Mouse (Mus musculus) lung, embryonic 16.5 days (tissue): Measurements from ENCODE around the gene Neurl4. TPM values are rescaled to one million over a fixed set of nuclear protein-coding genes. Genes with fewer than 3 reads are reported as not detected.
"Not testable (repeated sequence)": the region's sequence is repeated elsewhere in the genome, so short reads cannot be mapped to it uniquely, and the experiment has no call there.

ENCODE experiments used
- ATAC-seq: fragments of 200-750 bp; cut with Nextera tagmentation; 2 replicates; pipeline ENCODE4 v1.8.0; 2017; ENCODE audit warnings: low read depth, mild to moderate bottlenecking, moderate library complexity
- H3K27ac ChIP-seq: fragments of 300-500 bp; sonication (generic); 2 replicates; pipeline ENCODE4 v1.5.1; 2014; ENCODE audit warnings: mild to moderate bottlenecking, control low read depth, low read length
- H3K27me3 ChIP-seq: fragments of 300-500 bp; sonication (generic); 2 replicates; pipeline ENCODE4 v1.6.1; 2014; ENCODE audit warnings: low read depth, low read length, mixed read lengths; ENCODE audit not compliant: control insufficient read depth, insufficient read depth
- H3K36me3 ChIP-seq: fragments of 300-500 bp; sonication (generic); 2 replicates; pipeline ENCODE4 v1.6.1; 2014; ENCODE audit warnings: low read length; ENCODE audit not compliant: control insufficient read depth, insufficient read depth
- H3K4me1 ChIP-seq: fragments of 300-500 bp; sonication (generic); replicated peaks from 2 replicates; pipeline ENCODE4 v1.6.1; 2014; ENCODE audit warnings: low read length, mixed read lengths; ENCODE audit not compliant: control insufficient read depth, insufficient read depth
- H3K4me2 ChIP-seq: fragments of 300-500 bp; sonication (generic); 2 replicates; pipeline ENCODE4 v1.6.1; 2014; ENCODE audit warnings: low read depth, low read length, control low read depth
- H3K4me3 ChIP-seq: fragments of 300-500 bp; sonication (generic); 2 replicates; pipeline ENCODE4 v1.5.1; 2014; ENCODE audit warnings: mild to moderate bottlenecking, low read length, control low read depth
- H3K9ac ChIP-seq: fragments of 300-500 bp; sonication (generic); 2 replicates; pipeline ENCODE4 v1.6.1; 2014; ENCODE audit warnings: low read length, control low read depth
- H3K9me3 ChIP-seq: fragments of 300-500 bp; sonication (generic); 2 replicates; pipeline ENCODE4 v1.6.1; 2016; ENCODE audit warnings: low read length; ENCODE audit not compliant: control insufficient read depth
- WGBS: fragments of 180-500 bp; shearing (Covaris S2); extraction: QIAGEN DNeasy Blood & Tissue Kit; methylation state at CpG from one replicate; pipeline ENCODE4 v1.1.7; 2014; 5-methylcytosine and 5-hydroxymethylcytosine counted together
- microRNA-seq: library from miRNA; unstranded; fragments of <30 nt; microRNA quantifications from one replicate; pipeline ENCODE4, GENCODE M21; 2016
- polyA plus RNA-seq: library from polyadenylated mRNA; unstranded; fragments of >200 nt; fragmentation: Nextera tagmentation; extraction: Ambion mirVana; gene quantifications from 2 replicates; pipeline ENCODE4 v1.2.1, GENCODE M21; 2015

Gene Neurl4
- polyA plus RNA-seq, 1 experiment from 2014 or later: 5.7 TPM

DNA sequence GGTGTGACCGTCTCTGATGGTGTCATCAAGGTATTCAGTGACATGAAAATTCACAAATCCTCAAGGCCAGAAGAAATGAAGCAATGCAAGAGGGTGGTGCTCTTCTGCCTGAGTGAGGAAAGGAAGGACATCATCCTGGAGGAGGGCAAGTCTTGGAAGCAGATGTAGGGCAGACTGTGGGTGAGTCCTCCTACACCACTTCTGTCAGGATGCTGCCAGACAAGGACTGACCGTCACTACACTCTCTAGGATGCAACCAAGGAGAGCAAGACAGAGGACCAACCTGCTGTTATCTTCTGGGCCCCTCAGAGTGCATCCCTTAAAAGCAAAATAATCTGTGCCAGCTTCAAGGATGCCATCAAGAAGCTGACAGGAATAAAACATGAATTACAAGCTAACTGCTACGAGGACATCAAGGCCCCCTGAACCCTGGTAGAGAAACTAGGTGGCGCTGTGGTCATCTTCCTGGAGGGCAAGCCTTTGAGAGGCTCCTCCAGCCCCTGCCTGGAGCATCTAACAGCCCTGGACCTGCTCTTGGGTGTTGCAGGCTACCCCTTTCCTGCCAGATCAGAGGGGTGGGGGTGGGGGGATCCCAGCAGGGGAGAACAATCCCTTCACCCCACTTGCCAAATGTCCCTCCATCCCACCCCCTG is 50.1 kb downstream of the Neurl4 start:
- no peak overlapping the region for H3K27ac ChIP-seq
- H3K4me2 ChIP-seq: no peak overlapping the region
- H3K36me3 ChIP-seq: no peaks in the 10 kb centered on the region
- 39% methylated on average over 4 of the region's 4 CpGs for WGBS
- ATAC-seq: no peak
- H3K9ac ChIP-seq: no peak overlapping the region
- H3K4me1 ChIP-seq: peaks cover 19% of the 10 kb centered on the region
- no peaks in the 10 kb centered on the region for H3K27me3 ChIP-seq
- H3K4me3 ChIP-seq: no peak overlapping the region
- H3K9me3 ChIP-seq: no peaks in the 10 kb centered on the region

DNA sequence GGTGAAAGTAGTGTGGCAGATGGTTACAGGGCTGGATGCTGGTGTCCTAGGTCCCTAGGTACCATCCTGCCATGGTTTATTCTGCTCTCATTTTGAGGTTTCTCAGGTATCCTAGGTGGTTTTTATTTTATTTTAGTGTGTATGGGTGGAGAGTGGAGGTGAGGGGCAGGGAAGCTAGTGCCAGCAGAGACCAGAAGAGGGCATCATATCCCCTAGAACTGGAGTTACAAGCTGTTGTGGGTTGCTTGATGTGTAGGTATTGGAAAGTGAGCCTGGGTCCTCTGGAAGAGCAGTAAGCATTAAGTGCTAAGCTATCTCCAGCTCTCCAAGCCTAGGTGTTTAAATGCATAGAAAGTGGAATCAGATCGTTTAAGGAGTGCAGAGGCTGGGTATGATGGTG is 51.4 kb downstream of the Neurl4 start:
- H3K27ac ChIP-seq: no peak overlapping the region
- peaks cover 16% of the 10 kb centered on the region for H3K4me1 ChIP-seq
- no peaks in the 10 kb centered on the region for H3K27me3 ChIP-seq
- ATAC-seq: no peak
- H3K36me3 ChIP-seq: no peaks in the 10 kb centered on the region
- no peak overlapping the region for H3K4me2 ChIP-seq
- no peak overlapping the region for H3K9ac ChIP-seq
- no peak overlapping the region for H3K4me3 ChIP-seq
- WGBS: 36% methylated on average over 1 of the region's 1 CpGs
- H3K9me3 ChIP-seq: no peaks in the 10 kb centered on the region

DNA sequence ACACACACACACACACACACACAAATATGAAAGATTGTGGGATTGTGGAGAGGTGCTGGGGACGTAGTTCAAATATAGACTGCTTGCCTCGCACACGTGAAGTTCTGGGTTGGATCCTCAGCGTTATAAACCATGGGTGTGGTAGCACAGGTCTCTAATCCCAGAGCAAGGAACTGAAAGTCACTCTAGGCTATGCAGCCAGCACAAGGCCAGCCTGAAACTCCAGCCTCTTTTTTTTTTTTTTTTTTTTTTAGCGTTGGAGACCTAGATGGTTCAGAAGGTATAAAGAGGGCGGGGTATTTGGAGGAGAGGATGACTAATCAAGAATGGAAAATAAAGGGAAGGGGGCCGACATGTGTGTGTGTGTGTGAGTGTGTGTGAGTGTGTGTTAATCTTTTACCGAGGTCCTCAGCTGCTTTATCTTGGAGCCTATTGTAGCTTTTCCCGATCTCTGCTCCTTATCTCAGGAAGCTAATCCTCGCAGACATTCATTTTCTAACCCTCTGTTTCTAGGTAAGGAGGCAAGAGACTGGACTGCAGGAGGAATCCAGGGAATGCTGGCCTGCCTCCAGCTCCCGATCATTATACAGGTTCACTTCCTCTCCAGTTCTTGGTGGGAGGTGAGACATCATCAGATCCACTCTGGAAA is 52.5 kb downstream of the Neurl4 start:
- WGBS: 31% methylated on average over 11 of the region's 11 CpGs
- H3K4me3 ChIP-seq: no peak overlapping the region
- no peaks in the 10 kb centered on the region for H3K27me3 ChIP-seq
- H3K4me2 ChIP-seq: no peak overlapping the region
- ATAC-seq: no peak
- no peaks in the 10 kb centered on the region for H3K36me3 ChIP-seq
- no peak overlapping the region for H3K27ac ChIP-seq
- H3K9me3 ChIP-seq: no peaks in the 10 kb centered on the region
- H3K9ac ChIP-seq: 0 out of 2 replicates have a peak overlapping the region, but pooled peaks have one; percentile 8
- H3K4me1 ChIP-seq: peaks cover 6% of the 10 kb centered on the region

DNA sequence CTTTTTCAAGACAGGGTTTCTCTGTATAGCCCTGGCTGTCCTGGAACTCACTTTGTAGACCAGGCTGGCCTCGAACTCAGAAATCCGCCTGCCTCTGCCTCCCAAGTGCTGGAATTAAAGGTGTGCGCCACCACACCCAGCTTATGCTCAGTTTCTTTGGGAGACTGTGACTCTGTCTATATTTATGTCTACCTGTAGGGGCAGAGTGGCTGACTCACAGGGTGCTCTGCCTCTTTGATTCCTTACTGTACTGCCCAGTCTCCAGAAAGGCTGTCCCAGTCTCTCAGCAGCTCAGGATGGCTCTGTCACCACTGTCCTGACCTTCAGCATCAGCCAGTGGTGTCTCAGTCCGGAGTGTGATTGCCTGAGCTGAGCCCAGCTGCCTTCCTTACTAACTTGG is 54.7 kb downstream of the Neurl4 start:
- ATAC-seq, H3K27me3 ChIP-seq, H3K36me3 ChIP-seq, H3K9me3 ChIP-seq, H3K4me2 ChIP-seq, H3K27ac ChIP-seq, H3K4me1 ChIP-seq, H3K9ac ChIP-seq, H3K4me3 ChIP-seq: not testable (repeated sequence)
- 68% methylated on average over 4 of the region's 4 CpGs for WGBS

DNA sequence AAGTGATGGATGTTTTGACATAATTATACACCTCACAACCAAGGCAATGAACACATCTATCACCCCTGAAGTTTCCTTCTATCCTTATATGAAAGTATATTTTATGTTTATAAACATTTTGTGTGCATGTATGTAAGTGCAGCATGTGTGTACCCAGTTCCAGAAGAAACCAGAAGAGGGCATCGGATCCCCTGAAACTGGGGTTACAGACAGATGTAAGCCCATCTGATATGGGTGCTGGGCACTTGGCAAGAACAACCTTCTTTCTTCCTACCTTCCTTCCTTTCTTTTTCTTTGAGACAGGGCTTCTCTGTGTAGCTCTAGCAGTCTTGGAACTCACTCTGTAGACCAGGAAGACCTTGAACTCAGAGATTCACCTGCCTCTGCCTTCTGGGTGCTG is 55.3 kb downstream of the Neurl4 start:
- Histone ChIP-seq H3K27me3 (no peaks in the 10 kb centered on the region), H3K4me3 (no peak overlapping the region), H3K9me3 (no peaks in the 10 kb centered on the region), H3K4me1 (no peaks in the 10 kb centered on the region), H3K36me3 (no peaks in the 10 kb centered on the region), H3K4me2 (no peak overlapping the region), H3K9ac (no peak overlapping the region), H3K27ac (no peak overlapping the region)
- ATAC-seq: no peak
- 76% methylated on average over 1 of the region's 1 CpGs for WGBS

DNA sequence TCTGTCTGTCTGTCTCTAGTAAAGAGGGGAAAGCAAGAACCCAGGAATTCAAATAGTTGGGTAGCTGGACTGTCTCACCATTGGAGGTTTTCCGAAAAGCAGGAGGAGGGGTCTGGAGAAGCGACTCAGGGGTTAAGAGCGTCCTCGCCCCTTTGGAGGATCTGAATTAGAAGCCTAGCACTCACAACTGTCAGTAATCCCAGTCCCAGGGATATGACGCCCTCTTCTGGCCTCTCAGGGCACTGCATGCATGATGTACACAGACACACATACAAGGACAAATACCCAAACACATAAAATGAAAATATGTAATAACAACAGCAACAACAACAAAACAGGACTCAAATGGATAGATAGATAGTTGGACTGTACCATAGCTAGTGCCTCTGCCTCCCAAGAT is 59.7 kb downstream of the Neurl4 start:
- 40% methylated on average over 5 of the region's 5 CpGs for WGBS
- Histone ChIP-seq H3K36me3 (no peaks in the 10 kb centered on the region), H3K9ac (no peak overlapping the region), H3K27ac (no peak overlapping the region), H3K27me3 (peaks cover 21% of the 10 kb centered on the region), H3K4me3 (no peak overlapping the region), H3K4me2 (no peak overlapping the region), H3K4me1 (no peaks in the 10 kb centered on the region), H3K9me3 (no peaks in the 10 kb centered on the region)
- no peak for ATAC-seq

DNA sequence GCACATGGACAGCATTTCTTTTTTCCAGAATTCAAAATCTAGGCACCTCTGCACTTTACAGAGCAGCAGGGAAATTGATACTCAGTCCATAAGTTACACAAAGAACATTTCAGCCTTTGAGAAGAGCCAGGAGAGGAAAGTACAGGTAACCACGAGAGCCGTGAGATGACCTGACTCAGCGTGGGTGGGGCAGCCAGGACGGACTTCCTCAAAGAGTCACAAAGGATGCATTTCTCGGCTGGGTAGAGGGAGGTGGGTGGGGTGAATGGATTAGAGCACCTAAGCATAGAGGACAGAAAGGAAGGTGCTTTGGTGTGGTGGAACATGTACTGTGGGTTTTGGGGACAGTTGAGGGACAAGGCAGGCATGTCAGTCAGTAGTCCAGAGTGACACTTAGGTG is 61.0 kb downstream of the Neurl4 start:
- no peaks in the 10 kb centered on the region for H3K36me3 ChIP-seq
- no peak overlapping the region for H3K27ac ChIP-seq
- ATAC-seq: no peak
- WGBS: 30% methylated on average over 5 of the region's 5 CpGs
- H3K4me1 ChIP-seq: peaks cover 6% of the 10 kb centered on the region
- H3K9ac ChIP-seq: no peak overlapping the region
- H3K4me2 ChIP-seq: no peak overlapping the region
- peaks cover 33% of the 10 kb centered on the region for H3K27me3 ChIP-seq
- no peaks in the 10 kb centered on the region for H3K9me3 ChIP-seq
- H3K4me3 ChIP-seq: no peak overlapping the region

Small RNA genes lying within 50 kb of the gene (microRNA-seq; reads per million reads assigned to microRNA genes)
- not detected for gene Mir6924

Other genes starting within 250 kb of the Neurl4 start
- 0.54 TPM in 1 of 2 replicates, not detected in the other for gene Sox15, start 245.8 kb upstream of the Neurl4 start, polyA plus RNA-seq
- gene Mpdu1, start 238.4 kb upstream of the Neurl4 start, polyA plus RNA-seq: 65.5 and 71.0 TPM in 2 replicates
- gene Cd68, start 234.9 kb upstream of the Neurl4 start, polyA plus RNA-seq: 19.2 and 19.4 TPM in 2 replicates
- 539 and 624 TPM in 2 replicates for gene Eif4a1, start 228.6 kb upstream of the Neurl4 start, polyA plus RNA-seq
- gene Senp3, start 219.0 kb upstream of the Neurl4 start, polyA plus RNA-seq: 69.3 and 70.6 TPM in 2 replicates
- gene Tnfsf13, start 215.3 kb upstream of the Neurl4 start, polyA plus RNA-seq: 0.89 and 1.2 TPM in 2 replicates
- gene Tnfsf12, start 205.2 kb upstream of the Neurl4 start, polyA plus RNA-seq: 10.6 and 12.8 TPM in 2 replicates
- gene Tnfsfm13, start 205.0 kb upstream of the Neurl4 start, polyA plus RNA-seq: 5.0 and 5.4 TPM in 2 replicates
- 24.1 and 25.3 TPM in 2 replicates for gene Polr2a, start 142.4 kb upstream of the Neurl4 start, polyA plus RNA-seq
- 0.36 and 0.64 TPM in 2 replicates for gene Slc35g3, start 139.1 kb upstream of the Neurl4 start, polyA plus RNA-seq
- 3.5 and 4.9 TPM in 2 replicates for gene Zbtb4, start 135.2 kb upstream of the Neurl4 start, polyA plus RNA-seq
- 18.6 and 20.7 TPM in 2 replicates for gene Chrnb1, start 105.1 kb upstream of the Neurl4 start, polyA plus RNA-seq
- 1.0 and 1.7 TPM in 2 replicates for gene Fgf11, start 99.2 kb upstream of the Neurl4 start, polyA plus RNA-seq
- 6.5 and 8.6 TPM in 2 replicates for gene Tmem102, start 95.4 kb upstream of the Neurl4 start, polyA plus RNA-seq
- not detected in 2 replicates for gene Gm39566, start 85.8 kb upstream of the Neurl4 start, polyA plus RNA-seq
- not detected in 2 replicates for gene Spem2, start 82.6 kb upstream of the Neurl4 start, polyA plus RNA-seq
- not detected in 2 replicates for gene Spem1, start 78.9 kb upstream of the Neurl4 start, polyA plus RNA-seq
- 4.4 and 5.0 TPM in 2 replicates for gene Nlgn2, start 63.3 kb upstream of the Neurl4 start, polyA plus RNA-seq
- gene Tmem256, start 62.6 kb upstream of the Neurl4 start, polyA plus RNA-seq: 443 and 452 TPM in 2 replicates
- 115 and 137 TPM in 2 replicates for gene Plscr3, start 54.7 kb upstream of the Neurl4 start, polyA plus RNA-seq
- 10.8 and 11.8 TPM in 2 replicates for gene Tnk1, start 42.3 kb upstream of the Neurl4 start, polyA plus RNA-seq
- gene Tmem95, start 23.1 kb upstream of the Neurl4 start, polyA plus RNA-seq: not detected in 2 replicates
- gene Kctd11, start 19.7 kb upstream of the Neurl4 start, polyA plus RNA-seq: 10.9 and 11.4 TPM in 2 replicates
- 2.1 and 3.8 TPM in 2 replicates for gene Acap1, start 5.5 kb upstream of the Neurl4 start, polyA plus RNA-seq
- 7.9 and 8.6 TPM in 2 replicates for gene 2810408A11Rik, start 85 bp upstream of the Neurl4 start, polyA plus RNA-seq
- gene Gps2, start 12.8 kb downstream of the Neurl4 start, polyA plus RNA-seq: 85.1 and 87.8 TPM in 2 replicates
- gene Eif5a, start 20.9 kb downstream of the Neurl4 start, polyA plus RNA-seq: 1,390 and 1,410 TPM in 2 replicates
- gene Ybx2, start 34.7 kb downstream of the Neurl4 start, polyA plus RNA-seq: 2.7 and 4.9 TPM in 2 replicates
- 17.1 and 17.2 TPM in 2 replicates for gene Slc2a4, start 47.1 kb downstream of the Neurl4 start, polyA plus RNA-seq
- 172 and 202 TPM in 2 replicates for gene Cldn7, start 63.7 kb downstream of the Neurl4 start, polyA plus RNA-seq
- gene Ctdnep1, start 80.1 kb downstream of the Neurl4 start, polyA plus RNA-seq: 20.6 and 23.0 TPM in 2 replicates
- gene Elp5, start 81.4 kb downstream of the Neurl4 start, polyA plus RNA-seq: 98.4 and 99.2 TPM in 2 replicates
- gene Gabarap, start 90.1 kb downstream of the Neurl4 start, polyA plus RNA-seq: 515 and 536 TPM in 2 replicates
- 58.1 and 59.5 TPM in 2 replicates for gene Phf23, start 94.7 kb downstream of the Neurl4 start, polyA plus RNA-seq
- gene Dvl2, start 99.5 kb downstream of the Neurl4 start, polyA plus RNA-seq: 30.1 and 30.7 TPM in 2 replicates
- 90.0 and 92.0 TPM in 2 replicates for gene Acadvl, start 114.3 kb downstream of the Neurl4 start, polyA plus RNA-seq
- 5.5 and 7.9 TPM in 2 replicates for gene Dlg4, start 115.9 kb downstream of the Neurl4 start, polyA plus RNA-seq
- 0.18 TPM in 1 of 2 replicates, not detected in the other for gene Asgr1, start 153.0 kb downstream of the Neurl4 start, polyA plus RNA-seq
- gene Asgr2, start 191.6 kb downstream of the Neurl4 start, polyA plus RNA-seq: 0.30 TPM in 1 of 2 replicates, not detected in the other
- 2.1 and 2.4 TPM in 2 replicates for gene Mgl2, start 229.3 kb downstream of the Neurl4 start, polyA plus RNA-seq